Mouse (Mus musculus): ENCODE data around the gene Noc2l.

- TF ChIP-seq CTCF (IDR thresholded peaks at IDR 0.05; ENCODE audit: low read depth) (no peak), EP300 (optimal IDR thresholded peaks at IDR 0.05) (no peak)
Measured at GRCm38 (mm10) chr4:156251081-156251480, 15.3 kb downstream of the Noc2l start.

All from stomach, postnatal 0 days (tissue).